Mouse (Mus musculus): ENCODE data around the gene Mucl3. TPM values are rescaled to one million over a fixed set of nuclear protein-coding genes. Genes with fewer than 3 reads are reported as not detected.

Mucl3 gene
- polyA plus RNA-seq, 1 experiment from 2014 or later, result 0.18 TPM

- Histone ChIP-seq H3K36me3 (ENCODE audit: control insufficient read depth, insufficient read depth, low read length) (no peaks in the 10 kb centered on the region), H3K9me3 (ENCODE audit: control insufficient read depth, low read length) (no peaks in the 10 kb centered on the region), H3K27me3 (replicated peaks; ENCODE audit: control insufficient read depth, insufficient read depth, low read length) (no peaks in the 10 kb centered on the region), H3K9ac (ENCODE audit: low read depth, low read length) (no peak overlapping the region), H3K4me2 (no peak overlapping the region), H3K27ac (ENCODE audit: low read depth, low read length) (no peak overlapping the region), H3K4me1 (replicated peaks; ENCODE audit: control insufficient read depth, insufficient read depth, low read length) (no peaks in the 10 kb centered on the region), H3K4me3 (ENCODE audit: low read depth, low read length) (no peak overlapping the region)
- ATAC-seq (replicated peaks; ENCODE audit: low FRiP score), result no peak
- DNase-seq (ENCODE audit: low spot score), result no peak
- WGBS, result 42% methylated on average over 8 of the region's 8 CpGs
Observed at GRCm38 (mm10) chr17:35601736-35602354, 41.6 kb downstream of the Mucl3 start.

DNA sequence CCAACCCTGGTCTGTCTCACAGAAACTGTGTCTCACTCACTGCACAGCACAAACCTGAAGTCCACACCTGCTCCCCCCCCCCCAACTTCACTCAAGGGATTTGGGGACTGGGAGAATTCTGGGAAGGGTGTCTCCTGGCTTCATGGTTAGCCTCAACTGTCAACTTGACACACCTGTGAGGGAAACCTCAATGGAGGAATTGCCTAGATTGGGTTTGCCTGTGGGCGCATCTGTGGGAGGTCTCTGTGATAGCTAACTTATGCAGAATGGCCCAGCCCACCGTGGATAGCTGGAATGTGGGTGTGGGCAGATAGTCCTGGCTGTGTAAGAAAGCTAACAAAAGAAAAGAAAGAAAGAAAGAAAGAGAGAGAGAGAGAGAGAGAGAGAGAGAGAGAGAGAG, 42.2 kb downstream of the Mucl3 start, which contains the start of gene Sfta2:
Sfta2 (plus strand) TSS at position 301 of the 400 bp plus-strand sequence.
- DNase-seq (ENCODE audit: low spot score), result no peak

GRCm38 (mm10) chr17:35597399-35597798, 46.1 kb downstream of the Mucl3 start:
- WGBS, result 87% methylated on average over 3 of the region's 3 CpGs
- H3K36me3 ChIP-seq (ENCODE audit: control insufficient read depth, insufficient read depth, low read length), result no peaks in the 10 kb centered on the region
- no peaks in the 10 kb centered on the region for H3K4me1 ChIP-seq (replicated peaks; ENCODE audit: control insufficient read depth, insufficient read depth, low read length)
- no peak for ATAC-seq (replicated peaks; ENCODE audit: low FRiP score)
- no peak overlapping the region for H3K27ac ChIP-seq (ENCODE audit: low read depth, low read length)
- H3K4me3 ChIP-seq (ENCODE audit: low read depth, low read length), result no peak overlapping the region
- no peaks in the 10 kb centered on the region for H3K27me3 ChIP-seq (replicated peaks; ENCODE audit: control insufficient read depth, insufficient read depth, low read length)
- H3K4me2 ChIP-seq, result no peak overlapping the region
- DNase-seq (ENCODE audit: low spot score), result no peak
- no peak overlapping the region for H3K9ac ChIP-seq (ENCODE audit: low read depth, low read length)
- no peaks in the 10 kb centered on the region for H3K9me3 ChIP-seq (ENCODE audit: control insufficient read depth, low read length)

More for the DNA sequence above, 42.2 kb downstream of the Mucl3 start, which contains the start of gene Sfta2:
- ATAC-seq (replicated peaks; ENCODE audit: low FRiP score), result no peak
- Histone ChIP-seq H3K27ac (ENCODE audit: low read depth, low read length) (no peak within 1 kb of the TSS), H3K36me3 (ENCODE audit: control insufficient read depth, insufficient read depth, low read length) (no peaks in the 10 kb centered on the region), H3K27me3 (replicated peaks; ENCODE audit: control insufficient read depth, insufficient read depth, low read length) (no peaks in the 10 kb centered on the region), H3K4me2 (no peak within 1 kb of the TSS), H3K9ac (ENCODE audit: low read depth, low read length) (no peak within 1 kb of the TSS), H3K9me3 (ENCODE audit: control insufficient read depth, low read length) (no peaks in the 10 kb centered on the region), H3K4me3 (ENCODE audit: low read depth, low read length) (no peak within 1 kb of the TSS), H3K4me1 (replicated peaks; ENCODE audit: control insufficient read depth, insufficient read depth, low read length) (no peaks in the 10 kb centered on the region)
- 62% methylated on average over 2 of the region's 2 CpGs for WGBS

- H3K27ac ChIP-seq (ENCODE audit: low read depth, low read length), result no peak overlapping the region
- DNase-seq (ENCODE audit: low spot score) (no peak), ATAC-seq (replicated peaks; ENCODE audit: low FRiP score) (no peak)
- H3K9ac ChIP-seq (ENCODE audit: low read depth, low read length), result no peak overlapping the region
- no peaks in the 10 kb centered on the region for H3K4me1 ChIP-seq (replicated peaks; ENCODE audit: control insufficient read depth, insufficient read depth, low read length)
- 76% methylated on average over 7 of the region's 7 CpGs for WGBS
- no peaks in the 10 kb centered on the region for H3K27me3 ChIP-seq (replicated peaks; ENCODE audit: control insufficient read depth, insufficient read depth, low read length)
- H3K4me3 ChIP-seq (ENCODE audit: low read depth, low read length), result no peak overlapping the region
- H3K9me3 ChIP-seq (ENCODE audit: control insufficient read depth, low read length), result no peaks in the 10 kb centered on the region
- H3K4me2 ChIP-seq, result no peak overlapping the region
- no peaks in the 10 kb centered on the region for H3K36me3 ChIP-seq (ENCODE audit: control insufficient read depth, insufficient read depth, low read length)
Observed at GRCm38 (mm10) chr17:35594456-35594855, 49.0 kb downstream of the Mucl3 start.

- H3K9me3 ChIP-seq (ENCODE audit: control insufficient read depth, low read length), result no peaks in the 10 kb centered on the region
- H3K27me3 ChIP-seq (replicated peaks; ENCODE audit: control insufficient read depth, insufficient read depth, low read length), result no peaks in the 10 kb centered on the region
- DNase-seq (ENCODE audit: low spot score) (no peak), ATAC-seq (replicated peaks; ENCODE audit: low FRiP score) (no peak)
- no peaks in the 10 kb centered on the region for H3K36me3 ChIP-seq (ENCODE audit: control insufficient read depth, insufficient read depth, low read length)
- no peak overlapping the region for H3K4me3 ChIP-seq (ENCODE audit: low read depth, low read length)
- 30% methylated on average over 4 of the region's 4 CpGs for WGBS
- no peak overlapping the region for H3K27ac ChIP-seq (ENCODE audit: low read depth, low read length)
- no peak overlapping the region for H3K9ac ChIP-seq (ENCODE audit: low read depth, low read length)
- H3K4me2 ChIP-seq, result no peak overlapping the region
- no peaks in the 10 kb centered on the region for H3K4me1 ChIP-seq (replicated peaks; ENCODE audit: control insufficient read depth, insufficient read depth, low read length)
Observed at GRCm38 (mm10) chr17:35593786-35594185, 49.7 kb downstream of the Mucl3 start.

DNA sequence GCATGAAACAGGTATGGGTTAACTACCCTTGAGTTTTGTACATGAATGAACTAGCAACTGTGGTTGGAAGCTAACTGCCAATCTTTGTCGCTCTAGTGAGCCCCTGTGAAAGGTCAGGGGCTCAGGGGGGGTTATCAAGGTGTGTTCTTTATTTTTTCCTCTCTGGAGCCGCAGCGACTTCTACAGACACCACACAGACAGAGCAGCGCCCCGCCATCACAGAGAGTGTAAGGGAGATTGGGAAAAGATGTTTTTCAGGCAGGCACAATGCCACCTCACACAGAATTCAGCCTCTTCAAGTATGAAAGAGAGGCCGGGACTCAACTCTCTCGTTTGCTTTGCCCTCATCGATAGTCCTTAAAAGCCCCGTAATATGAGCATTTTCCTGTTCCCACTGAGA, 51.4 kb downstream of the Mucl3 start:
- H3K27me3 ChIP-seq (replicated peaks; ENCODE audit: control insufficient read depth, insufficient read depth, low read length), result no peaks in the 10 kb centered on the region
- no peaks in the 10 kb centered on the region for H3K9me3 ChIP-seq (ENCODE audit: control insufficient read depth, low read length)
- no peaks in the 10 kb centered on the region for H3K36me3 ChIP-seq (ENCODE audit: control insufficient read depth, insufficient read depth, low read length)
- no peak overlapping the region for H3K4me2 ChIP-seq
- WGBS, result 66% methylated on average over 9 of the region's 9 CpGs
- no peak overlapping the region for H3K4me3 ChIP-seq (ENCODE audit: low read depth, low read length)
- no peak for ATAC-seq (replicated peaks; ENCODE audit: low FRiP score)
- no peaks in the 10 kb centered on the region for H3K4me1 ChIP-seq (replicated peaks; ENCODE audit: control insufficient read depth, insufficient read depth, low read length)
- DNase-seq (ENCODE audit: low spot score), result no peak
- H3K9ac ChIP-seq (ENCODE audit: low read depth, low read length), result no peak overlapping the region
- no peak overlapping the region for H3K27ac ChIP-seq (ENCODE audit: low read depth, low read length)

GRCm38 (mm10) chr17:35591731-35592130, 51.8 kb downstream of the Mucl3 start:
- 84% methylated on average over 15 of the region's 15 CpGs for WGBS
- ATAC-seq (replicated peaks; ENCODE audit: low FRiP score) (no peak), DNase-seq (ENCODE audit: low spot score) (no peak)
- H3K27ac ChIP-seq (ENCODE audit: low read depth, low read length), result no peak overlapping the region
- no peaks in the 10 kb centered on the region for H3K9me3 ChIP-seq (ENCODE audit: control insufficient read depth, low read length)
- no peaks in the 10 kb centered on the region for H3K4me1 ChIP-seq (replicated peaks; ENCODE audit: control insufficient read depth, insufficient read depth, low read length)
- no peak overlapping the region for H3K4me2 ChIP-seq
- H3K27me3 ChIP-seq (replicated peaks; ENCODE audit: control insufficient read depth, insufficient read depth, low read length), result no peaks in the 10 kb centered on the region
- H3K36me3 ChIP-seq (ENCODE audit: control insufficient read depth, insufficient read depth, low read length), result no peaks in the 10 kb centered on the region
- no peak overlapping the region for H3K4me3 ChIP-seq (ENCODE audit: low read depth, low read length)
- no peak overlapping the region for H3K9ac ChIP-seq (ENCODE audit: low read depth, low read length)

DNA sequence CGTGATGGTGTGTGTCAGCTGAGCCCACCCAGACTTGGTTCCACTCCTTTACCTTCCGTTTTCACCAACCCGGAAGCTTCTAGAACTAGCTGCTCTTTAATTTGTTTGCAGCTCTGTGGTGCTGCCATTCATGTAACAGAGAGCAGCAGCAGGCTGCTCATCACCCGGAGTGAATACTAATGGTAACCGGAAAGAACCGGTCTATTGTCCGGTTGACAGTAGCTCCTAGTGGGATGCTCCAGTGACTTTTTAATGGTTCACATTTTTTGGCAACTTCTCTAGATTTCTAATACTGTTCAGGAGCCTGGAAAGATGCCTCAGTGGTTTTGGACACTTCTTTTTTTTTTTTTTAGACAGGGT, 52.3 kb downstream of the Mucl3 start:
- H3K9me3 ChIP-seq (ENCODE audit: control insufficient read depth, low read length), result no peaks in the 10 kb centered on the region
- WGBS, result 92% methylated on average over 7 of the region's 7 CpGs
- H3K27me3 ChIP-seq (replicated peaks; ENCODE audit: control insufficient read depth, insufficient read depth, low read length), result no peaks in the 10 kb centered on the region
- H3K4me1 ChIP-seq (replicated peaks; ENCODE audit: control insufficient read depth, insufficient read depth, low read length), result no peaks in the 10 kb centered on the region
- no peak for DNase-seq (ENCODE audit: low spot score)
- ATAC-seq (replicated peaks; ENCODE audit: low FRiP score), result no peak
- H3K4me2 ChIP-seq, result no peak overlapping the region
- H3K27ac ChIP-seq (ENCODE audit: low read depth, low read length), result no peak overlapping the region
- no peak overlapping the region for H3K9ac ChIP-seq (ENCODE audit: low read depth, low read length)
- no peak overlapping the region for H3K4me3 ChIP-seq (ENCODE audit: low read depth, low read length)
- H3K36me3 ChIP-seq (ENCODE audit: control insufficient read depth, insufficient read depth, low read length), result no peaks in the 10 kb centered on the region

GRCm38 (mm10) chr17:35590410-35591218, 52.9 kb downstream of the Mucl3 start:
- ATAC-seq (replicated peaks; ENCODE audit: low FRiP score) (no peak), DNase-seq (ENCODE audit: low spot score) (peak; percentile 56)
- no peak overlapping the region for H3K27ac ChIP-seq (ENCODE audit: low read depth, low read length)
- 0 out of 2 replicates have a peak, but pooled peaks cover under 1% of the 10 kb centered on the region for H3K27me3 ChIP-seq (replicated peaks; ENCODE audit: control insufficient read depth, insufficient read depth, low read length)
- WGBS, result 47% methylated on average over 21 of the region's 21 CpGs
- H3K9me3 ChIP-seq (ENCODE audit: control insufficient read depth, low read length), result no peaks in the 10 kb centered on the region
- H3K4me3 ChIP-seq (ENCODE audit: low read depth, low read length), result no peak overlapping the region
- H3K9ac ChIP-seq (ENCODE audit: low read depth, low read length), result no peak overlapping the region
- H3K4me1 ChIP-seq (replicated peaks; ENCODE audit: control insufficient read depth, insufficient read depth, low read length), result no peaks in the 10 kb centered on the region
- H3K4me2 ChIP-seq, result no peak overlapping the region
- H3K36me3 ChIP-seq (ENCODE audit: control insufficient read depth, insufficient read depth, low read length), result no peaks in the 10 kb centered on the region

Data from liver, embryonic 11.5 days (tissue).